Mouse (Mus musculus) limb, embryonic 11.5 days (tissue): ENCODE results near the gene Sstr2. TPM values are rescaled to one million over a fixed set of nuclear protein-coding genes. Genes with fewer than 3 reads are reported as not detected.

Experiments
- ATAC-seq: fragments of 200-750 bp; cut with Nextera tagmentation; 2 replicates; pipeline ENCODE4 v1.8.0; 2017; ENCODE audit warnings: low read depth; ENCODE audit not compliant: insufficient number of reproducible peaks, low FRiP score, low TSS enrichment
- DNase-seq: peaks from one replicate; pipeline ENCODE4 v3.0.0-alpha.2; 2015; ENCODE audit warnings: low spot score
- H3K27ac ChIP-seq: fragments of 300-500 bp; sonication (generic); replicated peaks from 2 replicates; pipeline ENCODE4 v1.5.1; 2014; ENCODE audit warnings: low read depth, mild to moderate bottlenecking, low read length
- H3K27me3 ChIP-seq: fragments of 300-500 bp; sonication (generic); 2 replicates; pipeline ENCODE4 v1.6.1; 2014; ENCODE audit warnings: mild to moderate bottlenecking, low read length, mixed read lengths; ENCODE audit not compliant: control insufficient read depth, insufficient read depth
- H3K36me3 ChIP-seq: fragments of 300-500 bp; sonication (generic); 2 replicates; pipeline ENCODE4 v1.6.1; 2014; ENCODE audit warnings: mild to moderate bottlenecking, low read length, moderate library complexity, mixed read lengths; ENCODE audit not compliant: control insufficient read depth, insufficient read depth
- H3K4me1 ChIP-seq: fragments of 300-500 bp; sonication (generic); 2 replicates; pipeline ENCODE4 v1.6.1; 2014; ENCODE audit warnings: low read length, mixed read lengths; ENCODE audit not compliant: control insufficient read depth, insufficient read depth
- H3K4me2 ChIP-seq: fragments of 300-500 bp; sonication (generic); 2 replicates; pipeline ENCODE4 v1.6.1; 2014; ENCODE audit warnings: low read depth, mild to moderate bottlenecking, moderate library complexity; ENCODE audit not compliant: severe bottlenecking
- H3K4me3 ChIP-seq: fragments of 300-500 bp; sonication (generic); 2 replicates; pipeline ENCODE4 v1.5.1; 2014; ENCODE audit warnings: low read depth, low read length
- H3K9ac ChIP-seq: fragments of 300-500 bp; sonication (generic); 2 replicates; pipeline ENCODE4 v1.6.1; 2014; ENCODE audit warnings: mild to moderate bottlenecking, low read length
- H3K9me3 ChIP-seq: fragments of 300-500 bp; sonication (generic); 2 replicates; pipeline ENCODE4 v1.6.1; 2016; ENCODE audit warnings: low read length; ENCODE audit not compliant: control insufficient read depth
- WGBS: fragments of 180-500 bp; shearing (Covaris S2); extraction: QIAGEN DNeasy Blood & Tissue Kit; methylation state at CpG from one replicate; pipeline ENCODE4 v1.1.7; 2014; 5-methylcytosine and 5-hydroxymethylcytosine counted together
- polyA plus RNA-seq: library from polyadenylated mRNA; unstranded; fragments of >200 nt; fragmentation: Nextera tagmentation; extraction: Ambion mirVana; gene quantifications from 2 replicates; pipeline ENCODE4 v1.2.1, GENCODE M21; 2014

Gene Sstr2
- polyA plus RNA-seq, 1 experiment from 2014 or later: 0.48 TPM

DNA sequence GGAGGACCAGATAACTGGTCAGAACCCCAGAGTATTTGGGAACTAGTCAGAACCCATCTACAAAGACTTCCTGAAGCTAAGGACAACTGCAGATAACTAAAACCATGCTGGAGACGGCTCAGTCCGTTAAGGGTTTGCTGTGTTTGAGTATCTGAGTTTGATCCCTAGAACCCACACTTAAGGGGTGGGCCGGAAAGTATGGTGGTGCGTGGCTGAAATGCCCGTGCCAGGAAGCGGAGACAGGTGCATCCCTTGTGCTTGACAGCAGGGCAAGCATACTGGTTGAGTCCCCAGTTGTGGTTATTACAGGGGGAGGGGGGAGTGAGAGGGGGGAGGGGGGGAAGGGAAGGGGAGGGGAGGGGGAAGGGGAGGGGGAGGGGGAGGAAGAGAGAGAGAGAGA is 4.7 kb upstream of the Sstr2 start:
- WGBS: 77% methylated on average over 6 of the region's 6 CpGs
- no peak for ATAC-seq
- H3K4me2 ChIP-seq: no peak overlapping the region
- no peak overlapping the region for H3K27ac ChIP-seq
- DNase-seq: no peak
- peaks cover 14% of the 10 kb centered on the region for H3K27me3 ChIP-seq
- H3K9ac ChIP-seq: no peak overlapping the region
- no peaks in the 10 kb centered on the region for H3K36me3 ChIP-seq
- H3K9me3 ChIP-seq: no peaks in the 10 kb centered on the region
- H3K4me3 ChIP-seq: no peak overlapping the region
- H3K4me1 ChIP-seq: peaks cover 12% of the 10 kb centered on the region

GRCm38 (mm10) chr11:113617132-113617911 is 1.8 kb upstream of the Sstr2 start:
- H3K27ac ChIP-seq: no peak overlapping the region
- ATAC-seq: no peak
- WGBS: 54% methylated on average over 14 of the region's 14 CpGs
- no peak overlapping the region for H3K4me2 ChIP-seq
- H3K4me1 ChIP-seq: peaks cover 13% of the 10 kb centered on the region
- no peak overlapping the region for H3K4me3 ChIP-seq
- no peak overlapping the region for H3K9ac ChIP-seq
- peak; percentile 83 for DNase-seq
- H3K9me3 ChIP-seq: no peaks in the 10 kb centered on the region
- H3K36me3 ChIP-seq: no peaks in the 10 kb centered on the region
- H3K27me3 ChIP-seq: peaks cover 32% of the 10 kb centered on the region

- peaks cover 13% of the 10 kb centered on the region for H3K4me1 ChIP-seq
- WGBS: 30% methylated on average over 4 of the region's 4 CpGs
- DNase-seq: no peak
- no peak overlapping the region for H3K27ac ChIP-seq
- no peak for ATAC-seq
- no peaks in the 10 kb centered on the region for H3K9me3 ChIP-seq
- H3K36me3 ChIP-seq: no peaks in the 10 kb centered on the region
- H3K9ac ChIP-seq: no peak overlapping the region
- H3K27me3 ChIP-seq: peaks cover 32% of the 10 kb centered on the region
- H3K4me3 ChIP-seq: peak overlapping the region; percentile 45
- H3K4me2 ChIP-seq: peak overlapping the region; percentile 98
Measured at GRCm38 (mm10) chr11:113618303-113618671, 855 bp upstream of the Sstr2 start.

DNA sequence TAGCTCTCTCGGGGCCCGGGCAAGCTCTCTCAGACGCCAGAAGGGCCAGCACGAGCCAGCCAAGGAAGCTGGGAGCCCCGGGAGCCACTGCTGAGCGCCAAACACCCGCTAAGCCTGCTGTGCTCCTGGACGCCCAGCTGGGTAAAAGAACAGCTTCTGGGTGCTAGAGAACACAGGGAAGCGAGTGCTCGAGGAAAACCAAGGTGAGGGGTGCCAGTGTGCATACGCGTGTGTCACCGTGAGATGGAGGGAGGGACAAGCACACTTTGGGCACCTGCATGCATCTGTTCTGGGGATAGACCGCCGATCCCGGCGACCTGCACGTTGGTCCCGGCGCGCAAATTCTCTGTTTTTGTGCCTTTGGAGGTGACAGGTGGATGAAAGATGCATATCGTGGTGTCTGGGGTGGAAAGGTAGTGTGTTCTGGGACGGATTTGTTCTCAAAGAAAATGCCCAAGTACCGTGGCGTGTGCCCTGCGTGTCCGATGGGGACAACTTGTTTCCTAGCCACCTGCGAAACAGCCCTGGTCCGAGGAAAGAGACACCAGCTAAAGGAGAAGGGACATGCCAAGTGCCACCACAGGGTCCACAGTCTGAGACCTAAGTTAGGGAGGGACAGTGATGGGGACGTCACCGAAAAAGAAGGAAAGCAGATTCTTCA is 408 bp downstream of the Sstr2 start:
- peak overlapping the region; percentile 45 for H3K4me3 ChIP-seq
- DNase-seq: no peak
- peak overlapping the region; percentile 98 for H3K4me2 ChIP-seq
- no peaks in the 10 kb centered on the region for H3K36me3 ChIP-seq
- WGBS: 2% methylated on average over 31 of the region's 31 CpGs
- H3K9ac ChIP-seq: peak overlapping the region; percentile 62
- H3K27ac ChIP-seq: no peak overlapping the region
- H3K4me1 ChIP-seq: peaks cover 13% of the 10 kb centered on the region
- no peaks in the 10 kb centered on the region for H3K9me3 ChIP-seq
- H3K27me3 ChIP-seq: peaks cover 32% of the 10 kb centered on the region
- ATAC-seq: peak; percentile 52; the same call in 1 of the 2 replicates

DNA sequence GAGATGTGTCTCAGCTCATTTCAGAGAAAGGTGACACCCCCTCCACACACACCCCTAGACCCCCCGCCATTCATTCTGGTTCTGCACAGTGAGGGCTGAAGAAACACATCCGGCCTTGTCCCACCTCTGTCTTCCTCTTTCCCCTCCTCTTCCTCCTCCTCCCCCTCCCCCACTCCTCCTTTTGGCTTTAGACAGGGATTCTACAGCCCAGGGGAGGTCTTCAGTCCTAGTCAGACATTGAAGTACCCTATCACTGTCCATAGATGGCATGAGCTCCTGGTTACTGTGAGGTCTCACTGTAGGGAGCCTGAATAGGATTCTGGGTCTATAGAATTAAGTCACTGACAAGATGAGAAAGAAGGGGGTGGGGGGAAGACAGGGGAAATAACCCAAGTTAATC is 1.9 kb downstream of the Sstr2 start:
- H3K27ac ChIP-seq: no peak overlapping the region
- H3K4me2 ChIP-seq: no peak overlapping the region
- H3K36me3 ChIP-seq: no peaks in the 10 kb centered on the region
- peaks cover 13% of the 10 kb centered on the region for H3K4me1 ChIP-seq
- no peak for DNase-seq
- WGBS: 53% methylated on average over 2 of the region's 2 CpGs
- no peak overlapping the region for H3K9ac ChIP-seq
- no peak for ATAC-seq
- H3K27me3 ChIP-seq: peaks cover 32% of the 10 kb centered on the region
- no peak overlapping the region for H3K4me3 ChIP-seq
- no peaks in the 10 kb centered on the region for H3K9me3 ChIP-seq

GRCm38 (mm10) chr11:113622028-113622427 is 2.9 kb downstream of the Sstr2 start:
- ATAC-seq (no peak), DNase-seq (no peak)
- Histone ChIP-seq H3K4me2 (no peak overlapping the region), H3K27ac (no peak overlapping the region), H3K27me3 (peaks cover 32% of the 10 kb centered on the region), H3K4me1 (peaks cover 13% of the 10 kb centered on the region), H3K36me3 (no peaks in the 10 kb centered on the region), H3K4me3 (no peak overlapping the region), H3K9me3 (no peaks in the 10 kb centered on the region), H3K9ac (no peak overlapping the region)
- WGBS: 81% methylated on average over 4 of the region's 4 CpGs

DNA sequence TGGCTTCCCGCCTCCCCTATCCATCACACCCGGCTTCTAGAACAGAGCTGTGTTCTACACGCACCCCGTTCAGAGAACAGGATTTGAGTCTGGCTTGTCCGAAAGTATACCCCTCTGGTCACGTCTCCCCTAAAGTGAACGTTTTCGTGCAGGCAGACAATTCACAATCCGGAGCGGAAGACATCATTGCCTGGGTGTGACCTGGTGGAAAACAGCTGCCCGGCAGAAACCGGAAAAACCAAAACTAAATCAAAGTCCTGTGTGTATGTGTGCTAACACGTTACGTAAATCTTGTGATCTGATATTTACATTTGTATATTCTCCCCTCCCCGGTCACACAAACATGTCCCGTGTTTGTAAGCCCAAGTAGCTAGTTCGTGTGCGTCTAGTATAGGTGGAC is 6.3 kb downstream of the Sstr2 start:
- Histone ChIP-seq H3K27ac (no peak overlapping the region), H3K4me2 (no peak overlapping the region), H3K27me3 (peaks cover 9% of the 10 kb centered on the region), H3K9me3 (no peaks in the 10 kb centered on the region), H3K4me3 (no peak overlapping the region), H3K36me3 (no peaks in the 10 kb centered on the region), H3K4me1 (no peaks in the 10 kb centered on the region), H3K9ac (no peak overlapping the region)
- no peak for ATAC-seq
- 93% methylated on average over 18 of the region's 18 CpGs for WGBS
- DNase-seq: no peak

DNA sequence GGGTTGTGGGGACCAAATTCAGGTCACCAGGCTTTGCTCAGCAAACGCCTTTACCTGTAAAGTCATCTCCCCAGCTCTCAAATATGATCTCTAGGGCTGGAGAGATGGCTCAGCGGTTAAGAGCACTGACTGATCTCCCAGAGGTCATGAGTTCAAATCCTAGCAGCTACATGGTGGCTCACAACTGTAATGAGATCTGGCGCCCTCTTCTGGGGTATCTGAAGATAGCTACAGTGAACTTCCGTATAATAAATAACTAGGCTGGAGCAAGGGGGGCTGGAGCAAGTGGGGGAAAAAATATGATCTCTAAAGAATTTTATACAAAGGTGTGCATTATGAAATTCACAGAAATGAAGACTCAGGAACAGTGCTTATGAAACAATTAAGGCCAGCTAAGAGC is 8.6 kb downstream of the Sstr2 start:
- Histone ChIP-seq H3K9ac (no peak overlapping the region), H3K27ac (no peak overlapping the region), H3K4me1 (no peaks in the 10 kb centered on the region), H3K4me3 (no peak overlapping the region), H3K9me3 (no peaks in the 10 kb centered on the region), H3K36me3 (no peaks in the 10 kb centered on the region), H3K4me2 (no peak overlapping the region), H3K27me3 (no peaks in the 10 kb centered on the region)
- WGBS: 58% methylated on average over 4 of the region's 4 CpGs
- no peak for ATAC-seq
- no peak for DNase-seq
